Mouse (Mus musculus) lung, embryonic 15.5 days (tissue): ENCODE results near the gene Pogz. TPM values are rescaled to one million over a fixed set of nuclear protein-coding genes. Genes with fewer than 3 reads are reported as not detected.

ENCODE experiments used
- ATAC-seq: fragments of 200-750 bp; cut with Nextera tagmentation; 2 replicates; pipeline ENCODE4 v1.8.0; 2017; ENCODE audit warnings: moderate number of reproducible peaks, borderline replicate concordance; ENCODE audit not compliant: low FRiP score, low TSS enrichment; ENCODE audit errors: extremely low read depth
- H3K27ac ChIP-seq: fragments of 300-500 bp; sonication (generic); 2 replicates; pipeline ENCODE4 v1.5.1; 2015; ENCODE audit warnings: moderate library complexity, mild to moderate bottlenecking, inconsistent platforms
- H3K27me3 ChIP-seq: fragments of 300-500 bp; sonication (generic); 2 replicates; pipeline ENCODE4 v1.6.1; 2015; ENCODE audit warnings: inconsistent platforms
- H3K36me3 ChIP-seq: fragments of 300-500 bp; sonication (generic); 2 replicates; pipeline ENCODE4 v1.6.1; 2015; ENCODE audit warnings: inconsistent platforms
- H3K4me1 ChIP-seq: fragments of 300-500 bp; sonication (generic); 2 replicates; pipeline ENCODE4 v1.6.1; 2015; ENCODE audit warnings: inconsistent platforms
- H3K4me2 ChIP-seq: fragments of 300-500 bp; sonication (generic); 2 replicates; pipeline ENCODE4 v1.6.1; 2015; ENCODE audit warnings: inconsistent platforms, mild to moderate bottlenecking, moderate library complexity
- H3K4me3 ChIP-seq: fragments of 300-500 bp; sonication (generic); 2 replicates; pipeline ENCODE4 v1.5.1; 2015; ENCODE audit warnings: mild to moderate bottlenecking, inconsistent platforms
- H3K9ac ChIP-seq: fragments of 300-500 bp; sonication (generic); 2 replicates; pipeline ENCODE4 v1.6.1; 2015; ENCODE audit warnings: inconsistent platforms
- H3K9me3 ChIP-seq: fragments of 300-500 bp; sonication (generic); 2 replicates; pipeline ENCODE4 v1.6.1; 2016; ENCODE audit warnings: inconsistent platforms
- WGBS: fragments of 180-500 bp; shearing (Covaris S2); methylation state at CpG from one replicate; pipeline ENCODE4 v1.1.7; 2015; 5-methylcytosine and 5-hydroxymethylcytosine counted together
- polyA plus RNA-seq: library from polyadenylated mRNA; unstranded; fragments of >200 nt; fragmentation: Nextera tagmentation; extraction: Ambion mirVana; gene quantifications from 2 replicates; pipeline ENCODE4 v1.2.1, GENCODE M21; 2015

The Pogz gene
- polyA plus RNA-seq: 13.7 and 16.3 TPM in 2 replicates

GRCm38 (mm10) chr3:94837183-94837890 lies at the start of gene Pogz:
TSS of gene Pogz (plus strand) at chr3:94837567.
- WGBS: under 1% methylated on average over 57 of the region's 57 CpGs
- no peaks in the 10 kb centered on the region for H3K9me3 ChIP-seq
- peak within 1 kb of the TSS; percentile 99 for H3K27ac ChIP-seq
- H3K36me3 ChIP-seq: no peaks in the 10 kb centered on the region
- peak within 1 kb of the TSS; percentile 83 for H3K9ac ChIP-seq
- H3K4me1 ChIP-seq: peaks cover 22% of the 10 kb centered on the region
- peak within 1 kb of the TSS; percentile 70 for H3K4me2 ChIP-seq
- ATAC-seq: peak; percentile 93
- peak within 1 kb of the TSS; percentile 74 for H3K4me3 ChIP-seq
- H3K27me3 ChIP-seq: no peaks in the 10 kb centered on the region

- no peaks in the 10 kb centered on the region for H3K9me3 ChIP-seq
- H3K4me3 ChIP-seq: no peak overlapping the region
- no peak for ATAC-seq
- H3K9ac ChIP-seq: no peak overlapping the region
- H3K4me2 ChIP-seq: no peak overlapping the region
- peaks cover 6% of the 10 kb centered on the region; the same call in 1 of the 2 replicates for H3K27me3 ChIP-seq
- WGBS: 75% methylated on average over 1 of the region's 1 CpGs
- no peak overlapping the region for H3K27ac ChIP-seq
- H3K36me3 ChIP-seq: no peaks in the 10 kb centered on the region
- peaks cover 11% of the 10 kb centered on the region for H3K4me1 ChIP-seq
These were observed 48.3 kb upstream of the Pogz start for GRCm38 (mm10) chr3:94789071-94789470.

- Histone ChIP-seq H3K9ac (no peak overlapping the region), H3K4me1 (peaks cover 11% of the 10 kb centered on the region), H3K27ac (no peak overlapping the region), H3K36me3 (no peaks in the 10 kb centered on the region), H3K4me2 (no peak overlapping the region), H3K27me3 (peaks cover 6% of the 10 kb centered on the region; the same call in 1 of the 2 replicates), H3K4me3 (no peak overlapping the region), H3K9me3 (no peaks in the 10 kb centered on the region)
- ATAC-seq: no peak
- WGBS: 66% methylated on average over 2 of the region's 2 CpGs
These were observed 47.9 kb upstream of the Pogz start for GRCm38 (mm10) chr3:94789516-94789915.

GRCm38 (mm10) chr3:94792258-94792657 lies 45.1 kb upstream of the Pogz start:
- ATAC-seq: no peak
- no peak overlapping the region for H3K4me2 ChIP-seq
- no peaks in the 10 kb centered on the region for H3K9me3 ChIP-seq
- H3K4me3 ChIP-seq: no peak overlapping the region
- H3K4me1 ChIP-seq: peaks cover 2% of the 10 kb centered on the region; the same call in 1 of the 2 replicates
- H3K9ac ChIP-seq: no peak overlapping the region
- no peak overlapping the region for H3K27ac ChIP-seq
- WGBS: 68% methylated on average over 2 of the region's 2 CpGs
- no peaks in the 10 kb centered on the region; the same call in 1 of the 2 replicates for H3K27me3 ChIP-seq
- H3K36me3 ChIP-seq: no peaks in the 10 kb centered on the region

GRCm38 (mm10) chr3:94793672-94794071 lies 43.7 kb upstream of the Pogz start:
- WGBS: 55% methylated on average over 2 of the region's 2 CpGs
- Histone ChIP-seq H3K4me3 (no peak overlapping the region), H3K4me2 (no peak overlapping the region), H3K9ac (no peak overlapping the region), H3K36me3 (no peaks in the 10 kb centered on the region), H3K4me1 (no peaks in the 10 kb centered on the region), H3K9me3 (no peaks in the 10 kb centered on the region), H3K27ac (no peak overlapping the region), H3K27me3 (no peaks in the 10 kb centered on the region)
- ATAC-seq: no peak

GRCm38 (mm10) chr3:94794359-94794758 lies 43.0 kb upstream of the Pogz start:
- ATAC-seq: no peak
- Histone ChIP-seq H3K27me3 (no peaks in the 10 kb centered on the region), H3K9me3 (no peaks in the 10 kb centered on the region), H3K4me3 (no peak overlapping the region), H3K4me2 (no peak overlapping the region), H3K9ac (no peak overlapping the region), H3K4me1 (no peaks in the 10 kb centered on the region), H3K27ac (no peak overlapping the region), H3K36me3 (no peaks in the 10 kb centered on the region)
- 59% methylated on average over 2 of the region's 2 CpGs for WGBS

GRCm38 (mm10) chr3:94795596-94796140 lies 41.7 kb upstream of the Pogz start:
- Histone ChIP-seq H3K9me3 (no peaks in the 10 kb centered on the region), H3K4me2 (no peak overlapping the region), H3K36me3 (no peaks in the 10 kb centered on the region), H3K27me3 (no peaks in the 10 kb centered on the region), H3K27ac (no peak overlapping the region), H3K4me3 (no peak overlapping the region), H3K9ac (no peak overlapping the region), H3K4me1 (no peaks in the 10 kb centered on the region)
- 53% methylated on average over 7 of the region's 7 CpGs for WGBS
- ATAC-seq: no peak

- H3K27ac ChIP-seq: no peak overlapping the region
- no peak overlapping the region for H3K9ac ChIP-seq
- no peak for ATAC-seq
- H3K36me3 ChIP-seq: no peaks in the 10 kb centered on the region
- H3K4me1 ChIP-seq: no peaks in the 10 kb centered on the region
- no peak overlapping the region for H3K4me3 ChIP-seq
- H3K9me3 ChIP-seq: no peaks in the 10 kb centered on the region
- H3K27me3 ChIP-seq: no peaks in the 10 kb centered on the region
- no peak overlapping the region for H3K4me2 ChIP-seq
These were observed 41.2 kb upstream of the Pogz start for GRCm38 (mm10) chr3:94796181-94796580.

GRCm38 (mm10) chr3:94804146-94804545 lies 33.2 kb upstream of the Pogz start:
- Histone ChIP-seq H3K9ac (no peak overlapping the region), H3K4me3 (no peak overlapping the region), H3K36me3 (no peaks in the 10 kb centered on the region), H3K4me1 (0 out of 2 replicates have a peak, but pooled peaks cover 5% of the 10 kb centered on the region), H3K9me3 (no peaks in the 10 kb centered on the region), H3K27me3 (no peaks in the 10 kb centered on the region), H3K27ac (peak overlapping the region; percentile 66), H3K4me2 (no peak overlapping the region)
- 17% methylated on average over 10 of the region's 10 CpGs for WGBS
- ATAC-seq: no peak

GRCm38 (mm10) chr3:94804976-94805375 lies 32.4 kb upstream of the Pogz start:
- H3K4me3 ChIP-seq: no peak overlapping the region
- no peaks in the 10 kb centered on the region for H3K36me3 ChIP-seq
- H3K4me2 ChIP-seq: no peak overlapping the region
- H3K9ac ChIP-seq: no peak overlapping the region
- no peaks in the 10 kb centered on the region for H3K9me3 ChIP-seq
- ATAC-seq: no peak
- 76% methylated on average over 4 of the region's 4 CpGs for WGBS
- no peaks in the 10 kb centered on the region for H3K27me3 ChIP-seq
- H3K27ac ChIP-seq: 0 out of 2 replicates have a peak overlapping the region, but pooled peaks have one; percentile 66
- H3K4me1 ChIP-seq: 0 out of 2 replicates have a peak, but pooled peaks cover 5% of the 10 kb centered on the region

- ATAC-seq: no peak
- Histone ChIP-seq H3K9me3 (no peaks in the 10 kb centered on the region), H3K4me1 (no peaks in the 10 kb centered on the region), H3K27me3 (no peaks in the 10 kb centered on the region), H3K4me2 (no peak overlapping the region), H3K27ac (no peak overlapping the region), H3K36me3 (no peaks in the 10 kb centered on the region), H3K4me3 (no peak overlapping the region), H3K9ac (no peak overlapping the region)
- WGBS: 76% methylated on average over 1 of the region's 1 CpGs
These were observed 29.1 kb upstream of the Pogz start for GRCm38 (mm10) chr3:94808296-94808695.

- H3K4me3 ChIP-seq: no peak overlapping the region
- no peaks in the 10 kb centered on the region for H3K36me3 ChIP-seq
- 21% methylated on average over 4 of the region's 4 CpGs for WGBS
- no peak for ATAC-seq
- H3K4me2 ChIP-seq: no peak overlapping the region
- H3K9me3 ChIP-seq: no peaks in the 10 kb centered on the region
- H3K9ac ChIP-seq: no peak overlapping the region
- H3K27ac ChIP-seq: no peak overlapping the region
- H3K27me3 ChIP-seq: no peaks in the 10 kb centered on the region
- H3K4me1 ChIP-seq: no peaks in the 10 kb centered on the region
These were observed 25.7 kb upstream of the Pogz start for GRCm38 (mm10) chr3:94811628-94812027.
